Mouse (Mus musculus): Measurements from ENCODE around the gene Miga1.

Miga1 gene

DNA sequence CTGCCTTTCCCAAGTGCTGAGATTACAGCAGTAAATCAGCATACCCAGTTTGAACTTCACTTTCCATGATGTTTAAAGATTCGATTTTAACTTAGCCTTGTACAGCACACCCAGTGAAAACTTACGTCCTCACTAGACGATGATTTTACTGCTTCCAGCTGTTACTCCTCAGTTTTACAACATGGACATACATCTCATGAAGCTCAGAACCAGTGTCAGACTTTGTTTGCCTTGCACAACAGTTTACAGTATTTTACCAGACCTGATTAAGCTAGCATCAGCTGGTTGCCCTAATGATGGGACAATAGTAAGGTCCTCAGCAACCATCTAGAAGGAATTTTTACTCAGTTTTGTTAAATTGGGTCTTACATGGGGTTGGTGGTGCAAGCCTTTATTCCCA lies 99.1 kb downstream of the Miga1 start:
- DNase-seq, result no peak

GRCm38 (mm10) chr3:152239592-152239991 lies 100.6 kb downstream of the Miga1 start:
- DNase-seq, result no peak

DNA sequence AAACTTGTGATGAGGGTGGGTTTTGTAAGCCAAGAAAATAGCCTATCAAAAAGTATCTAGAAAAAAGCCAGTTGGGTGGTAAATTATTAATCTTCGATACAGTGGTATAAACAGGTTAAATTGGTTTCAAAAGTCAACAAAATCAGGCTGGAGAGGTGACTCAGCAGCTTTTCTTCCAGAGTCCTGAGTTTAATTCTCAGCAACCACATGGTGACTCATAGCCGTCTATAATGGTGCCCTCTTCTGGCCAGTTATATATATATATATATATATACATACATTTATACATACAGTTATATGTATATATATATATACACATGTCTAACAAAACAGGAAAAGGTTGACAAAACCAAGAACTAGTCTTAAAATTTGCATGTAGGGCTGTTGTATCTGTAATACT lies 101.4 kb downstream of the Miga1 start:
- peak in 1 of 2 experiments; percentile 25 for DNase-seq

- DNase-seq, result no peak
Measured at GRCm38 (mm10) chr3:152235805-152236204, 104.4 kb downstream of the Miga1 start.

- no peak for DNase-seq
Measured at GRCm38 (mm10) chr3:152235238-152235637, 105.0 kb downstream of the Miga1 start.

DNA sequence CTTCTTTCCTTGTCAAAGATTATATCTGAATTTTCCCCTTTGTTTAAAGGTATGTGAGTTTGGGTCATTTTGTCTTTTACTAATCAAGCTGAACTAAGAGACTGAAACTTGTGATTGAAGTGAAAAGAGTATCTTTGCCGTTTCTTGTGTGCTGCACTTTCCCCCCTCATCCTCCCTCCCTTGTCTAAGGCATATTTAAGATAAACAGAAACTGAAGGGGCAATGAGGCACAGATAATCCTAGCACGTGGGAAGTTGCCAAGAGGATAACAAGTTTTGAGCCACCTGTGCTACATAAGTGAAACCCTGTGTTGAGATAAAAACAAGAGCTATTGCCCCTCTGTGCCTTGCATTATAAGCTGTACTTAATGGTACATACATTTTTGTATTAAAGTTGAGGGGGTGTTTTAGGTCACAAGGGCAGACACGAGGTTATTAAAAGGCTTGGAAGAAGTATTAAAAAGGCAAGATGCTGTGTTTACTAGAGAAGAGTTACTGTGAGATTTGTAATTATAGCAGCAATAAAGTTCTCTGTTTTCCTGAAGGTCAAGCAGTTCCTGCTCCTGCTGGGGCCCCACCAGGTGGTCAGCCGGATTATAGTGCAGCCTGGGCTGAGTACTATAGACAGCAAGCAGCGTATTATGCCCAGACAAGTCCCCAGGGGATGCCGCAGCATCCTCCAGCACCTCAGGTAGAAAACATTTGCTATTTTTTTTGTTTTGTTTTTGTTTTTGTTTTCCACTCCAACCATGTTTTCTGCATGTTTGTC lies 108.7 kb downstream of the Miga1 start:
- peak in 1 of 2 experiments; percentile 28 for DNase-seq

GRCm38 (mm10) chr3:152229271-152229670 lies 110.9 kb downstream of the Miga1 start:
- no peak for DNase-seq

DNA sequence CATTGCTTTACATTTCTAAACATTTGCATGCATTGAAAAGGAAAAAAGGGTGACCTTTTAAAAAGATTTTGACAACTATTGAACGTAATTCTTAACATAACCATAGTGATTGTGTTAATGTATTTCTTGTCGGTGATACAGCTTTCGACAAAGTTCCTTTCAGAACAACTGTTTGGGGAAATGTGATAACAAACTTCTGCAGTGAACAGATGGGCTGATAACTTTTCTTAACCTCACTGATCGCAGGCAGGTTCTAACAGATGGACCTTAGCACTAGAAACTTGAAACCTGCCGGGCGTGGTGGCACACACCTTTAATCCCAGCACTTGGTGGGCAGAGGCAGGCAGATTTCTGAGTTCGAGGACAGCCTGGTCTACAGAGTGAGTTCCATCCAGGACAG lies 111.4 kb downstream of the Miga1 start:
- no peak for DNase-seq

DNA sequence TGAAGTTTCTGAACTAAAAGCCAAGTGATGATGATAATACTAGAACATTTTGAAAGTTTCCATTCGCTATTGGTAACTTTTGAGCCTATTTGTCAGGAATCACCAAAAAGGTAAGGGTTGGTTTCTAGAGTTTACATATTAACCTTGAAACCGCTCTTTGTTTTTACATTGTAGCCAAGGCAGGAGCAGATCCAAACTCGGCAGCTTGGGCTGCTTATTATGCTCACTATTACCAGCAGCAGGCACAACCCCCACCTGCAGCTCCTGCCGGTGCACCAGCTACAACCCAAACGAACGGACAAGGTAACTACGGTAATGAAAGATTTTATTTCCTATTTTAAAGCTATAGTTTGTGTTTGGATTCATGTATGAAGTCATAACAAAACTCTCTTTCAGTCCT lies 114.3 kb downstream of the Miga1 start:
- DNase-seq, result no peak

DNA sequence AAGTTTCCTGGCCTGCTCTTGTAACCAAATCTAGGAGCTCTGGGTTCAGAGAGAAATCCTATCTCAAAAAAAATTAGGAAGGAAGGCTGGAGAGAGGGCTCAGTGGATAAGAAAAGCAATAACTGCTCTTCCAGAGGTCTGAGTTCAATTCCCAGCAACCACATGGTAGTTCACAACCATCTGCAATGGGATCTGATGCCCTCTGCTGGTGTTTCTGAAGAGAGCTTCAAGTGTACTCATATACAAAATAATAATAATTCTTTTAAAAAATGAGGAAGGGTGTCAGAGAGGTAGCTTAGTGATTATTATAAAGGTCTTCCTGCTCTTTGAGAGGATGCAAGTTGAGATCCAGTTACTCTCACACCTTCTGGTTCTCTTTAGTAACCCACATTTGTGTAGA lies 115.3 kb downstream of the Miga1 start:
- DNase-seq, result no peak

Data from cerebellum, postnatal 10 days (tissue).